Mouse (Mus musculus) forebrain, embryonic 10.5 days (tissue): ENCODE data around the gene Dok3. TPM values are rescaled to one million over a fixed set of nuclear protein-coding genes. Genes with fewer than 3 reads are reported as not detected.

Experiments
- DNase-seq: peaks from one replicate; pipeline ENCODE4 v3.0.0-alpha.2; 2017; ENCODE audit warnings: low spot score; ENCODE audit errors: extremely low spot score
- H3K27ac ChIP-seq: fragments of 300-500 bp; sonication (generic); 2 replicates; pipeline ENCODE4 v1.5.1; 2016; ENCODE audit warnings: mild to moderate bottlenecking
- H3K27me3 ChIP-seq: fragments of 300-500 bp; sonication (generic); 2 replicates; pipeline ENCODE4 v1.6.1; 2016; ENCODE audit warnings: mild to moderate bottlenecking; ENCODE audit not compliant: poor library complexity, severe bottlenecking
- H3K36me3 ChIP-seq: fragments of 300-500 bp; sonication (generic); replicated peaks from 2 replicates; pipeline ENCODE4 v1.6.1; 2016; ENCODE audit warnings: mild to moderate bottlenecking, moderate library complexity
- H3K4me1 ChIP-seq: fragments of 300-500 bp; sonication (generic); 2 replicates; pipeline ENCODE4 v1.6.1; 2016
- H3K4me3 ChIP-seq: fragments of 300-500 bp; sonication (generic); 2 replicates; pipeline ENCODE4 v1.5.1; 2016; ENCODE audit warnings: mild to moderate bottlenecking, moderate library complexity
- H3K9me3 ChIP-seq: fragments of 300-500 bp; sonication (generic); 2 replicates; pipeline ENCODE4 v1.6.1; 2016; ENCODE audit warnings: mild to moderate bottlenecking, moderate library complexity
- whole genome bisulfite sequencing: fragments of 180-500 bp; shearing (Covaris S2); methylation state at CpG from one replicate; pipeline ENCODE4 v1.1.7; 2016; 5-methylcytosine and 5-hydroxymethylcytosine counted together
- polyA plus RNA-seq: library from polyadenylated mRNA; unstranded; fragments of >200 nt; fragmentation: Nextera tagmentation; extraction: Ambion mirVana; gene quantifications from 2 replicates; pipeline ENCODE4 v1.2.1, GENCODE M21; 2016

The Dok3 gene
- polyA plus RNA-seq, 1 experiment from 2014 or later: 3.3 TPM

- whole genome bisulfite sequencing: 93% methylated on average over 15 of the region's 15 CpGs
- H3K4me3 ChIP-seq: peak overlapping the region; percentile 95
- H3K4me1 ChIP-seq: peaks cover 19% of the 10 kb centered on the region
- H3K36me3 ChIP-seq: peaks cover 81% of the 10 kb centered on the region
- DNase-seq: no peak
- no peaks in the 10 kb centered on the region for H3K27me3 ChIP-seq
- H3K9me3 ChIP-seq: no peaks in the 10 kb centered on the region
- 0 out of 2 replicates have a peak overlapping the region, but pooled peaks have one; percentile 91 for H3K27ac ChIP-seq
Observed at GRCm38 (mm10) chr13:55535191-55535590, 6.1 kb upstream of the Dok3 start.

GRCm38 (mm10) chr13:55527834-55528772 is 993 bp downstream of the Dok3 start:
- Histone ChIP-seq H3K36me3 (peaks cover 76% of the 10 kb centered on the region), H3K27ac (no peak overlapping the region), H3K4me3 (no peak overlapping the region), H3K27me3 (no peaks in the 10 kb centered on the region), H3K9me3 (no peaks in the 10 kb centered on the region), H3K4me1 (peaks cover 9% of the 10 kb centered on the region)
- DNase-seq: no peak
- WGBS: 85% methylated on average over 18 of the region's 18 CpGs

DNA sequence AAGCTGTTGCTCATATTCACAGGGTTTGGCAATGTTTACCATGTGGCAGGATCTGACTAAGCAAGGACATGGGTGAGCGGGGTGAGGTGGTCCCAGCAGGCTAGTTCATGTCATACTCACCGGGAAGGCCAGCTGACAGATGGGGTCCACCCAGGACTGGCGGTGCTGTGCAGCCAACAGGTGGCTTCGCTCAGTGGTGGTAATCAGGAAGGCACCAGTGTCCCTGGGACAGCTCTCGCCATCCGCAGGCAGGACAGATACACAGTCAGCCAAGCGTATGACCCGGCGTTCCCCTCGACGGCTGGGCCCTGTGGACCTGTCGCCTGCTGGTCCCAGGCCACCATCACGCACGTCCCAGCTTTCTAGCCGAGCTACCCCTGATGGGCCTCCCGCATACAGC is 1.9 kb downstream of the Dok3 start:
- Histone ChIP-seq H3K4me1 (peaks cover 15% of the 10 kb centered on the region), H3K36me3 (peaks cover 69% of the 10 kb centered on the region), H3K27ac (no peak overlapping the region), H3K4me3 (no peak overlapping the region), H3K9me3 (no peaks in the 10 kb centered on the region), H3K27me3 (no peaks in the 10 kb centered on the region)
- WGBS: 89% methylated on average over 16 of the region's 16 CpGs
- no peak for DNase-seq

GRCm38 (mm10) chr13:55525733-55526553 is 3.2 kb downstream of the Dok3 start:
- H3K36me3 ChIP-seq: peaks cover 56% of the 10 kb centered on the region
- 85% methylated on average over 16 of the region's 16 CpGs for WGBS
- peaks cover 15% of the 10 kb centered on the region for H3K4me1 ChIP-seq
- H3K4me3 ChIP-seq: no peak overlapping the region
- H3K27ac ChIP-seq: no peak overlapping the region
- DNase-seq: no peak
- H3K27me3 ChIP-seq: no peaks in the 10 kb centered on the region
- no peaks in the 10 kb centered on the region for H3K9me3 ChIP-seq

- DNase-seq: no peak
- 91% methylated on average over 23 of the region's 23 CpGs for WGBS
Observed at GRCm38 (mm10) chr13:55523951-55524600, 5.0 kb downstream of the Dok3 start.

DNA sequence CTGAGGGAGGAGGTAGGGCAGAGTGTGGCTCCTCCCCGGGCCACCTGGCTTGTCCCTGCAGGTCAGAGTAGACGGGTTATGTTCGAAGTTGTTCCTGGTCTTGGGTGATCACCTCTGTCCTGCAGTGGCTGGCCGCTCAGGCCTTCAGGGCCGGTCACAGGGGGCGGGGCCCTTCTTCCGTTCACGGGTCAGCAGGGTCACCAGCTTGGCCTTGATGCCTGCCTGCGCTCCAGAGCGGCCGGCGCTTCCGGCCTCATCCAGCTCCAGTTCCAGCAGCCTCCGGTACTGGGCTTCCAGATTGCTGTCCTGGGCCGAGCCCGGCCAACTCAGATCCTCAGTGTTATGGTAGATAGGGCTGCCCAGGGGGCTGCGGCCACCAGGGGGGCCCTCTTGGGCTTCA is 5.8 kb downstream of the Dok3 start:
- no peak for DNase-seq
- 62% methylated on average over 17 of the region's 17 CpGs for WGBS
- H3K9me3 ChIP-seq: no peaks in the 10 kb centered on the region
- peak overlapping the region; percentile 77 for H3K27ac ChIP-seq
- H3K4me1 ChIP-seq: peaks cover 15% of the 10 kb centered on the region
- no peak overlapping the region for H3K4me3 ChIP-seq
- H3K36me3 ChIP-seq: peaks cover 30% of the 10 kb centered on the region
- no peaks in the 10 kb centered on the region for H3K27me3 ChIP-seq

More at GRCm38 (mm10) chr13:55523951-55524600, 5.0 kb downstream of the Dok3 start:
- H3K27me3 ChIP-seq: no peaks in the 10 kb centered on the region
- peak overlapping the region; percentile 77 for H3K27ac ChIP-seq
- H3K9me3 ChIP-seq: no peaks in the 10 kb centered on the region
- H3K4me1 ChIP-seq: peaks cover 15% of the 10 kb centered on the region
- peaks cover 38% of the 10 kb centered on the region for H3K36me3 ChIP-seq
- no peak overlapping the region for H3K4me3 ChIP-seq

DNA sequence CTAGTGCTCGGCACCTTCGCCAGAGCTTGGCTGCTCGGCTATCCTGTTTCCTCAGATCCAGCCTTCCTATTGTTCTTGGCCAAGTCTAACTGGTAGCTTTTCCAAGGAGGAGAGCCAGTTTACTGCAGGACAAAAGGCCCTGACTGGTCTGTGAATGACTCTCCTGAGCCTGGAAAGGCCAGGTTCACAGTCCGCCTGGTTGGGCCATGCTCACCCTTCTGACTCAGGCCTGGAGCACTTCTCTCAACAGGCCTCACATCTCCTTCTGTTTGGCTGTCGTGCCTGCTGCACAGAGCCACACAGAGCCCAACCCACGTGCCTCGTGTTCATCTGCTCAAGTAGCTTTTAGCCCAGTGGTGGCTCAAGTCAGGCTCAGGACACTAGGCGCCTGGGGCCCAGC is 6.4 kb downstream of the Dok3 start:
- no peak for DNase-seq
- Histone ChIP-seq H3K27ac (peak overlapping the region; percentile 77; the same call in 1 of the 2 replicates), H3K27me3 (no peaks in the 10 kb centered on the region), H3K4me1 (peaks cover 15% of the 10 kb centered on the region), H3K9me3 (no peaks in the 10 kb centered on the region), H3K4me3 (no peak overlapping the region), H3K36me3 (peaks cover 26% of the 10 kb centered on the region; the same call in 1 of the 2 replicates)
- 69% methylated on average over 8 of the region's 8 CpGs for WGBS

DNA sequence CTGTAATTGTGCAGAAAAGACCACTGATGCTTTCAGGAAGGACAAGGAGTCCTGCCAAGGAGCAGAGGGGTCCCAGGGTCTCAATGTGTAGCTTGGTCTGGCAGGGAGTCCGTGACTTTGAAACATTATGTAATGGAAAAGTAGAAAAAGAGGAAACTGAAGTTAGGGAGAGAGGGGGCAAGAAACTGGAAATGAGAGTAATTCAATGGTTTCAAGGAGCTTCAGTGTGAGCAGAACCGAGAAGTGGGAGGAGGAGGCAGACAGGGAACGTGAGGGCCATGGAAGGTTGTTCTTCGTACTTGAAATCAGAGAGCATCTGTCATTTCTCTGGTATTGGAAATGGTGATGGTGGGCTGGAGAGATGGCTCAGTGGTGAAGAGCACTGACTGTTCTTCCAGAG is 9.5 kb downstream of the Dok3 start:
- peaks cover 10% of the 10 kb centered on the region for H3K27me3 ChIP-seq
- no peak overlapping the region for H3K4me3 ChIP-seq
- no peak overlapping the region for H3K27ac ChIP-seq
- WGBS: 82% methylated on average over 4 of the region's 4 CpGs
- DNase-seq: no peak
- no peaks in the 10 kb centered on the region for H3K9me3 ChIP-seq
- H3K4me1 ChIP-seq: peaks cover 15% of the 10 kb centered on the region
- H3K36me3 ChIP-seq: peaks cover 14% of the 10 kb centered on the region; the same call in 1 of the 2 replicates

- DNase-seq: peak; percentile 90
- no peaks in the 10 kb centered on the region for H3K9me3 ChIP-seq
- H3K27me3 ChIP-seq: peaks cover 19% of the 10 kb centered on the region
- no peak overlapping the region for H3K27ac ChIP-seq
- peaks cover 18% of the 10 kb centered on the region for H3K4me1 ChIP-seq
- H3K36me3 ChIP-seq: no peaks in the 10 kb centered on the region
- H3K4me3 ChIP-seq: no peak overlapping the region
- WGBS: 5% methylated on average over 5 of the region's 5 CpGs
Observed at GRCm38 (mm10) chr13:55516955-55517354, 12.1 kb downstream of the Dok3 start.

- H3K27ac ChIP-seq: peak overlapping the region; percentile 94; the same call in 1 of the 2 replicates
- 34% methylated on average over 9 of the region's 9 CpGs for WGBS
- no peak for DNase-seq
- peak overlapping the region; percentile 83 for H3K4me3 ChIP-seq
- H3K36me3 ChIP-seq: peaks cover 22% of the 10 kb centered on the region
- H3K9me3 ChIP-seq: no peaks in the 10 kb centered on the region
- peaks cover 44% of the 10 kb centered on the region for H3K4me1 ChIP-seq
- H3K27me3 ChIP-seq: peaks cover 19% of the 10 kb centered on the region
Observed at GRCm38 (mm10) chr13:55513828-55514227, 15.3 kb downstream of the Dok3 start.

- DNase-seq: peak; percentile 90
- no peaks in the 10 kb centered on the region for H3K9me3 ChIP-seq
- H3K27ac ChIP-seq: peak within 1 kb of the TSS; percentile 94
- WGBS: under 1% methylated on average over 55 of the region's 55 CpGs
- peaks cover 19% of the 10 kb centered on the region for H3K27me3 ChIP-seq
- H3K4me1 ChIP-seq: peaks cover 44% of the 10 kb centered on the region
- H3K4me3 ChIP-seq: peak within 1 kb of the TSS; percentile 83
- H3K36me3 ChIP-seq: peaks cover 28% of the 10 kb centered on the region
Observed at GRCm38 (mm10) chr13:55513111-55513748, 15.9 kb downstream of the Dok3 start, which contains the start of gene Pdlim7. Gene Pdlim7 (minus strand): TSS chr13:55513676.
